Mouse (Mus musculus): Measurements from ENCODE around the gene Ccnyl1. TPM values are rescaled to one million over a fixed set of nuclear protein-coding genes. Genes with fewer than 3 reads are reported as not detected.

The Ccnyl1 gene
- polyA plus RNA-seq, 1 experiment = 17.0 TPM

- no peak for TF ChIP-seq CTCF (conservative IDR thresholded peaks at IDR 0.05; ENCODE audit: insufficient read depth, insufficient read length, low read depth, low read length)
- WGBS = 90% methylated on average over 4 of the region's 4 CpGs
Measured at GRCm38 (mm10) chr1:64773305-64773704, 83.0 kb downstream of the Ccnyl1 start.

More at GRCm38 (mm10) chr1:64773305-64773704, 83.0 kb downstream of the Ccnyl1 start:
- H3K27ac ChIP-seq (ENCODE audit: insufficient read depth, low read depth, low read length) = no peak overlapping the region
- H3K27me3 ChIP-seq (replicated peaks; ENCODE audit: control insufficient read depth, insufficient read depth, low read length) = no peaks in the 10 kb centered on the region
- no peak for DNase-seq
- no peaks in the 10 kb centered on the region for H3K4me1 ChIP-seq (ENCODE audit: control insufficient read depth, insufficient read depth, low read length)
- no peaks in the 10 kb centered on the region for H3K36me3 ChIP-seq (ENCODE audit: control insufficient read depth, insufficient read depth, low read length)
- no peak overlapping the region for H3K4me3 ChIP-seq (ENCODE audit: insufficient read depth, low read depth, low read length)

Other genes with a start within 250 kb of the Ccnyl1 start
- 12.5 and 13.3 TPM in 2 replicates for gene Creb1, start 157.8 kb upstream of the Ccnyl1 start, polyA plus RNA-seq (2012; rRNA removed)
- gene Mettl21a, start 73.2 kb upstream of the Ccnyl1 start, polyA plus RNA-seq (2012; rRNA removed) = 7.7 and 9.6 TPM in 2 replicates
- 9.7 and 13.8 TPM in 2 replicates for gene Fzd5, start 47.3 kb downstream of the Ccnyl1 start, polyA plus RNA-seq (2012; rRNA removed)

Measured in kidney, adult 2 months (tissue).